Mouse (Mus musculus): ENCODE results near the gene Ube2o.
A peak's percentile ranks its signal among the peaks of the same experiment; 100 is the strongest.

The Ube2o gene

DNA sequence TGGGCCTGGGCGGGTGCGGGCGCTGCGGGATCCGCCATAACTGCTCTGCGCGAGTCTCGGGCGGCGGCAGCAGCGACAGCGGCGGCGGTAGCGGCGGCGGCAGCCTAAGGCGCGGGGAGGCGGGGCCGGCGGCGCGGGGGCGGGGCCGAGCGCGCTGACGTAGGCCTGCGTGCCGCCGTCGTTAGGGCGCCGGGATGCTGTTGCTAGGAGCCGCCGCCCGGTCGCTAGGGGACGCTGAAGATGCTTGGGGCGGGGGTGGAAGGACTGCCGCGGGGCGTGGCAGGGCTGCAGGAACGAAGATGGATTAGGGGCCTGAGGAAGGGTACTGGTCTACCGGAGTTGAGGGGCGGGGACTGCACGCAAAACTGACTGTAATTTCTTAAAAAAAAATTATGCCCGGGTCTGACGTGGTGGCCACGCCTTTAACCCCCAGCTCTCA is at the start of gene Ube2o:
Gene Ube2o (minus strand): TSS at position 72 of the 439 bp plus-strand sequence.
- TF ChIP-seq CTCF (conservative IDR thresholded peaks at IDR 0.05; ENCODE audit: low read length) (no peak), NANOG (IDR thresholded peaks at IDR 0.05; ENCODE audit: borderline replicate concordance, low read length) (no peak), POU5F1 (IDR thresholded peaks at IDR 0.05; ENCODE audit: borderline replicate concordance, low read length) (no peak)
- no peaks in the 10 kb centered on the region for H3K9me3 ChIP-seq (ENCODE audit: low read length)
- peaks cover 56% of the 10 kb centered on the region for H3K4me1 ChIP-seq (replicated peaks; ENCODE audit: low read depth, low read length)
- H3K4me3 ChIP-seq (replicated peaks; ENCODE audit: low read length) = peak within 1 kb of the TSS; percentile 97
- no peaks in the 10 kb centered on the region; the same call in 1 of the 2 replicates for H3K27me3 ChIP-seq (ENCODE audit: insufficient read depth, low read length)
- H3K36me3 ChIP-seq (ENCODE audit: insufficient read depth, low read length) = peaks cover 20% of the 10 kb centered on the region

DNA sequence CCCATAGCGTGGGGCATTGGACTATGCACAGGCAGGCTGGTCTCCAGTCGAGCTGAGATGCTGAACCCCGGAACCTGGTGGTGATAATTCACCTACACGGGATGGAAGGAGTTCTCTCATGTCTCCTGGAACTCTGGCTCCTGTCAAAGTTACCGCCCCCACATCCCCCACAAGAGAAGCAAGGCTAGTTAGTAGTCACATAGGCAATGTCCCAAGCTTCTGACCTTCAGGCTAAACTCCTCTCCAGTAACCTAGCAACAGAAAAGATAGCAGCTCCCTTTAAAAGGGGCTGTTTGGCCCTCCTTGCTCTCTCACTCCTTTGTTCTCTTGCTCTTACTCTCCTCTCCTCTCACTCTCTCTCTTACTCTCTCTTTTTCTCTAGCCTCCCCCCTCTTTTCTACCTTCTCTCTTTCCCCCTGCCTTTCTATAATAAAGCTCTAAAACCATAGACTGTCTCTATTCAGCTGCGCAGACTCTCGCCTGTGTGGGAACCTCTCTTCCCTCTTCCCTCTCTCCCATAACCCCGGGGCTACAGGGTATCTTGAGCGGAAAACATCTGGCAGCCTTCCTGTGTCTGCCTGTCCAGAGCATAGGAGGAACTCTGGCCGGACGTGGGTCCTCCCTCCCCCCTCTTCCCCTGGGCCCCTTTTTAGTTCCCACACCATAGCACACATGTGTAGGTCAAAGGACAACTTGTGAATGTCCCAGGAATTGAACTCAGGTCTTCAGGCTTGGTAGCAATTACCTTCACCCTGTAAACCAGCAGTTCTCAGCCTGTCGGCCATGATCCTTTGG is 49.1 kb upstream of the Ube2o start:
- H3K36me3 ChIP-seq (ENCODE audit: insufficient read depth, low read length) = no peaks in the 10 kb centered on the region
- TF ChIP-seq CTCF (conservative IDR thresholded peaks at IDR 0.05; ENCODE audit: low read length) (no peak), POU5F1 (IDR thresholded peaks at IDR 0.05; ENCODE audit: borderline replicate concordance, low read length) (no peak), NANOG (IDR thresholded peaks at IDR 0.05; ENCODE audit: borderline replicate concordance, low read length) (no peak)
- peaks cover 38% of the 10 kb centered on the region for H3K4me1 ChIP-seq (replicated peaks; ENCODE audit: low read depth, low read length)
- no peaks in the 10 kb centered on the region for H3K27me3 ChIP-seq (ENCODE audit: insufficient read depth, low read length)
- H3K4me3 ChIP-seq (replicated peaks; ENCODE audit: low read length) = no peak overlapping the region
- no peaks in the 10 kb centered on the region for H3K9me3 ChIP-seq (ENCODE audit: low read length)

DNA sequence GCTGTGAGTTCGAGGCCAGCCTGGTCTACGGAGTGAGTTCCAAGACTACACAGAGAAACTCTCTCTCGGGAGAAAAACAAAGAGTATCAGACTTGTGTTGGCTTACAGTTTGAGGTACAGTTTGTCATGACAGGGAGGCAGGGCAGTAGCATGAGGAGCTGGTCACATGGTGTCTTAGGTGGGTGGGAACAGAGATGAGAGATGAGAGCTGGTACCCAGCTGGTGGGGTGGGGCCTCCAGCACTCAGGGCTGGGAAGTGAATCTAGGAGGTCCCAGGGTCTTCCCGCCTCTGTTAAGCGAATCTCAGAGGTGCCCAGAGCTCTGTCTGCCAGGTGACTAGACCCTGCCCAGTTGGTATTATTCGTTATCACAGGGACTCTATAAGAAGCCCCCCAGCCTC is 48.2 kb upstream of the Ube2o start:
- H3K4me3 ChIP-seq (replicated peaks; ENCODE audit: low read length) = peak overlapping the region; percentile 21; the same call in 1 of the 2 replicates
- H3K27me3 ChIP-seq (ENCODE audit: insufficient read depth, low read length) = no peaks in the 10 kb centered on the region
- H3K36me3 ChIP-seq (ENCODE audit: insufficient read depth, low read length) = no peaks in the 10 kb centered on the region
- H3K4me1 ChIP-seq (replicated peaks; ENCODE audit: low read depth, low read length) = peaks cover 47% of the 10 kb centered on the region
- TF ChIP-seq POU5F1 (IDR thresholded peaks at IDR 0.05; ENCODE audit: borderline replicate concordance, low read length) (no peak), CTCF (conservative IDR thresholded peaks at IDR 0.05; ENCODE audit: low read length) (no peak), NANOG (IDR thresholded peaks at IDR 0.05; ENCODE audit: borderline replicate concordance, low read length) (no peak)
- no peaks in the 10 kb centered on the region for H3K9me3 ChIP-seq (ENCODE audit: low read length)

GRCm38 (mm10) chr11:116628712-116629111 is 47.5 kb upstream of the Ube2o start:
- Histone ChIP-seq H3K9me3 (ENCODE audit: low read length) (no peaks in the 10 kb centered on the region), H3K27me3 (ENCODE audit: insufficient read depth, low read length) (no peaks in the 10 kb centered on the region; the same call in 1 of the 2 replicates), H3K4me1 (replicated peaks; ENCODE audit: low read depth, low read length) (peaks cover 50% of the 10 kb centered on the region), H3K36me3 (ENCODE audit: insufficient read depth, low read length) (no peaks in the 10 kb centered on the region), H3K4me3 (replicated peaks; ENCODE audit: low read length) (peak overlapping the region; percentile 21; the same call in 1 of the 2 replicates)
- TF ChIP-seq CTCF (conservative IDR thresholded peaks at IDR 0.05; ENCODE audit: low read length) = peak; percentile 85
- TF ChIP-seq POU5F1 (IDR thresholded peaks at IDR 0.05; ENCODE audit: borderline replicate concordance, low read length) = no peak

DNA sequence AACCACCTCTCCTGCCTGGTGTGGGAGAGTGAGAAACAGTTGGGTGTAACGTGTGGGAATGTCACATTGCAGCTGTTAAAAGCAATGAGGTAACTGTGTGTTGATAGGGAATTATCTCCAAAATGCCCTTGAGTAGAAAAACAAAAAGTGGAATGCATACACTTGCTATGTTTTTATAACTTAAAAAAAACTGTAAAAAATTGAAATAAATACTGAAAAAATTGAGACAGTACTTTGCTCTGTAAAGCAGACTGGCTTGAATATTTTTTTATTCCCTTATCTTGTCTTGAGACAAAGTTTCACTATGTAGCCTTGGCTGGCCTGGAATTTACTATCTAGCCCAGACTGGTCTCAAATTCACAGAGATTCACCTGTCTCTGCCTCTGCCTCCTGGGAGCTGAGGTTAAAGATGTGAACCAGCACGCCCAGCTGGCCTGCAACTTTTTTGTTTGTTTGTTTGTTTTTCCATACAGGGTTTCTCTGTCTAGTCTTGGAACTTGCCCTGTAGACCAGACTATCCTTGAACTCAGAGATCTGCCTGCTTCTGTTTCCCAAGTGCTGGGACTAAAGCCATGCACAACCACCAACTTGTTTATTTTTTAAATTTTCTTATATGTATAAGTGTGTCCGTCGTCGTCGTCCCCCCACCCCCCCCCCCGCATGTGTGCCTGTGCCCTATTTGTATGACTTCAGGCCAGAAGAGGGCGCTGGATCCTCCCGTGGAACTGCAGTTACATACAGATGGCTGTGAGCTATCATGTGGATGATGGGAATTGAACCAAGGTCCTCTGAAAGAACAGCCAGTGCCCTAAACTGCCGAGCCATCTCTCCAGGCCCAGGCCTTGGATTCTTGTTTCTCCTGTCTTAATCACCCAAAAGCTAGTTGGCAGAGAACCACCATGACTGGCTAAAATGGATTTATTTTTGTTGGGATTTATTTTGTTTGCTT is 46.1 kb upstream of the Ube2o start:
- TF ChIP-seq CTCF (conservative IDR thresholded peaks at IDR 0.05; ENCODE audit: low read length) (peak; percentile 6), POU5F1 (IDR thresholded peaks at IDR 0.05; ENCODE audit: borderline replicate concordance, low read length) (no peak), NANOG (IDR thresholded peaks at IDR 0.05; ENCODE audit: borderline replicate concordance, low read length) (no peak)
- H3K4me3 ChIP-seq (replicated peaks; ENCODE audit: low read length) = no peak overlapping the region

DNA sequence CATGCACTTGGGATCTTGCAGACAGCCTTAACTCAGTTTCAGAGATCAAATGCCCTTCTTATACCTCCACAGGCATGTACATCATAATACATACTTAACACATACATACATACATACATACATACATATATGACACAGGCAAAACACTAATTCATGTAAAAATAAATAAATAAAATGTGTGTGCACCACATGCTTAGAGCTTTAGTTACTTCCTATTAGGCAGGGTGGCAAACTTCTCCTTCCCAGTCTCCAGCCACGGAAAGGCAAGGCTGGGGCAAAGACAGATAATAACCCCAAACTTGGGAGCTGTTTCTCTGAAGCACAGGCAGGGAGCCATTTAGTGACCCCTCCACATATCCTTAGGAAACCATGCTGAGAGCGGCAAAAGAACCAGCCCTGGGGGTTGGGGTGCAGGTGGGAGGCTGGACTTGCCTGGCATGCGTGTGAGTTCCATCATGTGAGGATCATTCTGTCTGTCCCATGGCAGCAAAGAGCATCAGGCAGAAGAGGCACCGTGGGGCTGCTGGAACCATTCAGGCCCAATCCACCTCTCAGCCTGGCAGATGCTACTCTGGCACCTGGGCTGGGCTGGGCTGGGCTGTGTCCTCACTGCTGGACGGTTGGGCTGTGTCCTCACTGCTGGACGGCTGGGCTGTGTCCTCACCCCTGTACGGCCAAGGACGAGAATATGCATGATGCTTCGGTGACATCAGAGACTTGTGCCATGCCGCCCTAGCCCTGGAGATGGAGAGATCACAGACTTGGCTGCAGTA is 45.2 kb upstream of the Ube2o start, which contains the start of gene Rhbdf2:
Gene Rhbdf2 (minus strand): TSS at position 721 of the 773 bp plus-strand sequence.
- H3K4me3 ChIP-seq (replicated peaks; ENCODE audit: low read length) = no peak within 1 kb of the TSS
- peaks cover 13% of the 10 kb centered on the region for H3K27me3 ChIP-seq (ENCODE audit: insufficient read depth, low read length)
- H3K4me1 ChIP-seq (replicated peaks; ENCODE audit: low read depth, low read length) = peaks cover 68% of the 10 kb centered on the region
- 0 out of 2 replicates have a peak, but pooled peaks cover 1% of the 10 kb centered on the region for H3K36me3 ChIP-seq (ENCODE audit: insufficient read depth, low read length)
- no peaks in the 10 kb centered on the region for H3K9me3 ChIP-seq (ENCODE audit: low read length)
- no peak for TF ChIP-seq POU5F1 (IDR thresholded peaks at IDR 0.05; ENCODE audit: borderline replicate concordance, low read length)
- TF ChIP-seq NANOG (IDR thresholded peaks at IDR 0.05; ENCODE audit: borderline replicate concordance, low read length) = no peak
- no peak for TF ChIP-seq CTCF (conservative IDR thresholded peaks at IDR 0.05; ENCODE audit: low read length)

More for the DNA sequence above, 46.1 kb upstream of the Ube2o start:
- Histone ChIP-seq H3K9me3 (ENCODE audit: low read length) (no peaks in the 10 kb centered on the region), H3K36me3 (ENCODE audit: insufficient read depth, low read length) (no peaks in the 10 kb centered on the region), H3K4me1 (replicated peaks; ENCODE audit: low read depth, low read length) (peaks cover 60% of the 10 kb centered on the region), H3K27me3 (ENCODE audit: insufficient read depth, low read length) (peaks cover 13% of the 10 kb centered on the region)

DNA sequence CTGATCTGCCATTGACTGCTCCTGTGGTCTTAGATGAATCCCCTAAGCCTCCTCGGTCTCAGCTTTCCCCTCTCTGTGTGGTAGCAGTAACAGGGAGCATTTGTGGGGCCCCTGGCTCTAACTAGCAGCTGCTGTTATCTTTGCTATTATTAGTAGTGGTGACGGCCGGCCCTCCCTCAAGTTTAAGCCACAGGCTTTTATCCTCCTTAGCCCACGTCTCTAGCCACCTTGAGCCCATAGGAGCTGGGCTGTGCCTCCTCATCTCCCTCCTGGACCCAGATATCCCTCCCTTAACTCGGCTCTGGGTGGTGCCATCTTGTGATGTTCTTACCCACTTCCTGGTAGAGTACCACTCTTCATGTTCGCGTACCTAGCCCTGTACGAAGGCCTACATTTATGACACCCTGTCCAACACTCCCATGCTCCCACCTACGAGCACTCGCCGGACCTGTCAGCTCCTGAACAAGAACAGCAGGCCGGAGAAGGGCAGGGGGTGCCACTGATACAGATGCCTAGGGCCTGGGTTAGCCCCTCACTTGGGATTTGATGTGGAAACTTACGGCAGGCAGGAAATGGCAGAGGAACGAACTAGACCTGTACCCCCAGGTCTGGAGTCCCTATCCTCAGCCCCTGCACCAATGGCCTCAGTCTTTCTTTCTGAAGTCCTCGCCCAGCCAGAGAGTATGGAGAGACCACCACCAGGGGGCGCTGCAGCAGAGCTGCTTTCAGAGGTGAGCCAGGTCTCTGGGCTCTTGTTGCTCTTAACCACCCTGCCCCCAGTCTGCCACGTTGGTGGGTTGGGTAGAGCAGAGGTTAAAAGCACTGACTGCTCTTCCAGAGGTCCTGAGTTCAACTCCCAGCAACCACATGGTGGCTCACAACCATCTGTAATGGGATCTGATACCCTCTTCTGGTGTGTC is 44.1 kb upstream of the Ube2o start:
- H3K36me3 ChIP-seq (ENCODE audit: insufficient read depth, low read length) = peaks cover 10% of the 10 kb centered on the region
- H3K27me3 ChIP-seq (ENCODE audit: insufficient read depth, low read length) = peaks cover 13% of the 10 kb centered on the region
- peaks cover 69% of the 10 kb centered on the region for H3K4me1 ChIP-seq (replicated peaks; ENCODE audit: low read depth, low read length)
- peak overlapping the region; percentile 98 for H3K4me3 ChIP-seq (replicated peaks; ENCODE audit: low read length)
- TF ChIP-seq CTCF (conservative IDR thresholded peaks at IDR 0.05; ENCODE audit: low read length) = peak; percentile 77
- TF ChIP-seq POU5F1 (IDR thresholded peaks at IDR 0.05; ENCODE audit: borderline replicate concordance, low read length) = no peak
- no peak for TF ChIP-seq NANOG (IDR thresholded peaks at IDR 0.05; ENCODE audit: borderline replicate concordance, low read length)
- no peaks in the 10 kb centered on the region for H3K9me3 ChIP-seq (ENCODE audit: low read length)

Data from E14TG2a.4 (cell line).